Mouse (Mus musculus): ENCODE results near the gene Osbpl2. TPM values are rescaled to one million over a fixed set of nuclear protein-coding genes. Genes with fewer than 3 reads are reported as not detected.

Osbpl2 gene
- polyA plus RNA-seq, 1 experiment from 2014 or later: 34.2 TPM

GRCm38 (mm10) chr2:180133231-180133630, 14.1 kb downstream of the Osbpl2 start:
- Histone ChIP-seq H3K27ac (no peak overlapping the region), H3K9me3 (no peaks in the 10 kb centered on the region), H3K4me1 (no peaks in the 10 kb centered on the region), H3K36me3 (peaks cover 6% of the 10 kb centered on the region; the same call in 1 of the 2 replicates), H3K9ac (no peak overlapping the region), H3K4me2 (no peak overlapping the region), H3K4me3 (replicated peaks) (no peak overlapping the region), H3K27me3 (replicated peaks) (no peaks in the 10 kb centered on the region)
- 87% methylated on average over 4 of the region's 4 CpGs for whole genome bisulfite sequencing
- no peak for ATAC-seq (ENCODE audit: insufficient read depth, low FRiP score, low read depth)

GRCm38 (mm10) chr2:180133911-180134310, 14.8 kb downstream of the Osbpl2 start:
- H3K27me3 ChIP-seq (replicated peaks): no peaks in the 10 kb centered on the region
- no peaks in the 10 kb centered on the region for H3K4me1 ChIP-seq
- H3K4me3 ChIP-seq (replicated peaks): no peak overlapping the region
- WGBS: 79% methylated on average over 3 of the region's 3 CpGs
- H3K9me3 ChIP-seq: no peaks in the 10 kb centered on the region
- no peak overlapping the region for H3K9ac ChIP-seq
- no peak overlapping the region for H3K4me2 ChIP-seq
- ATAC-seq (ENCODE audit: insufficient read depth, low FRiP score, low read depth): no peak
- H3K36me3 ChIP-seq: peaks cover 13% of the 10 kb centered on the region
- H3K27ac ChIP-seq: no peak overlapping the region

- no peaks in the 10 kb centered on the region for H3K9me3 ChIP-seq
- H3K4me1 ChIP-seq: no peaks in the 10 kb centered on the region
- H3K27me3 ChIP-seq (replicated peaks): no peaks in the 10 kb centered on the region
- WGBS: 87% methylated on average over 5 of the region's 5 CpGs
- no peak overlapping the region for H3K4me2 ChIP-seq
- H3K4me3 ChIP-seq (replicated peaks): no peak overlapping the region
- H3K36me3 ChIP-seq: peaks cover 21% of the 10 kb centered on the region
- ATAC-seq (ENCODE audit: insufficient read depth, low FRiP score, low read depth): no peak
- H3K27ac ChIP-seq: no peak overlapping the region
- H3K9ac ChIP-seq: no peak overlapping the region
These were observed 16.3 kb downstream of the Osbpl2 start for GRCm38 (mm10) chr2:180135414-180135813.

GRCm38 (mm10) chr2:180146091-180146490, 27.0 kb downstream of the Osbpl2 start:
- Histone ChIP-seq H3K9ac (no peak overlapping the region), H3K4me3 (replicated peaks) (no peak overlapping the region), H3K4me1 (no peaks in the 10 kb centered on the region), H3K27me3 (replicated peaks) (no peaks in the 10 kb centered on the region), H3K27ac (no peak overlapping the region), H3K4me2 (no peak overlapping the region), H3K36me3 (peaks cover 40% of the 10 kb centered on the region), H3K9me3 (no peaks in the 10 kb centered on the region)
- 91% methylated on average over 2 of the region's 2 CpGs for WGBS
- no peak for ATAC-seq (ENCODE audit: insufficient read depth, low FRiP score, low read depth)

GRCm38 (mm10) chr2:180147379-180147778, 28.3 kb downstream of the Osbpl2 start:
- no peak overlapping the region for H3K9ac ChIP-seq
- H3K4me2 ChIP-seq: no peak overlapping the region
- no peaks in the 10 kb centered on the region for H3K4me1 ChIP-seq
- H3K27me3 ChIP-seq (replicated peaks): no peaks in the 10 kb centered on the region
- ATAC-seq (ENCODE audit: insufficient read depth, low FRiP score, low read depth): no peak
- 92% methylated on average over 6 of the region's 6 CpGs for WGBS
- H3K27ac ChIP-seq: no peak overlapping the region
- no peak overlapping the region for H3K4me3 ChIP-seq (replicated peaks)
- peaks cover 43% of the 10 kb centered on the region for H3K36me3 ChIP-seq
- H3K9me3 ChIP-seq: no peaks in the 10 kb centered on the region

- Histone ChIP-seq H3K4me3 (replicated peaks) (no peak overlapping the region), H3K4me1 (no peaks in the 10 kb centered on the region), H3K9me3 (no peaks in the 10 kb centered on the region), H3K9ac (no peak overlapping the region), H3K27me3 (replicated peaks) (no peaks in the 10 kb centered on the region), H3K4me2 (no peak overlapping the region), H3K27ac (no peak overlapping the region), H3K36me3 (peaks cover 47% of the 10 kb centered on the region)
- WGBS: 80% methylated on average over 9 of the region's 9 CpGs
- ATAC-seq (ENCODE audit: insufficient read depth, low FRiP score, low read depth): no peak
These were observed 29.4 kb downstream of the Osbpl2 start for GRCm38 (mm10) chr2:180148551-180148950.

- H3K9ac ChIP-seq: no peak overlapping the region
These were observed 35.7 kb downstream of the Osbpl2 start for GRCm38 (mm10) chr2:180154796-180155195.

GRCm38 (mm10) chr2:180158627-180159026, 39.5 kb downstream of the Osbpl2 start:
- ATAC-seq (ENCODE audit: insufficient read depth, low FRiP score, low read depth): no peak

More at GRCm38 (mm10) chr2:180154796-180155195, 35.7 kb downstream of the Osbpl2 start:
- Histone ChIP-seq H3K27me3 (replicated peaks) (no peaks in the 10 kb centered on the region), H3K9me3 (no peaks in the 10 kb centered on the region), H3K4me3 (replicated peaks) (no peak overlapping the region), H3K4me2 (no peak overlapping the region), H3K27ac (no peak overlapping the region), H3K4me1 (no peaks in the 10 kb centered on the region), H3K36me3 (peaks cover 40% of the 10 kb centered on the region)
- 0 out of 2 replicates have a peak, but pooled peaks have one; percentile 18 for ATAC-seq (ENCODE audit: insufficient read depth, low FRiP score, low read depth)
- WGBS: 76% methylated on average over 3 of the region's 3 CpGs

GRCm38 (mm10) chr2:180165855-180166254, 46.7 kb downstream of the Osbpl2 start:
- H3K9ac ChIP-seq: no peak overlapping the region
- peaks cover 3% of the 10 kb centered on the region; the same call in 1 of the 2 replicates for H3K4me1 ChIP-seq
- peaks cover 27% of the 10 kb centered on the region; the same call in 1 of the 2 replicates for H3K36me3 ChIP-seq
- no peak overlapping the region for H3K4me3 ChIP-seq (replicated peaks)
- H3K4me2 ChIP-seq: no peak overlapping the region
- H3K27ac ChIP-seq: no peak overlapping the region
- ATAC-seq (ENCODE audit: insufficient read depth, low FRiP score, low read depth): no peak
- 87% methylated on average over 2 of the region's 2 CpGs for WGBS
- H3K27me3 ChIP-seq (replicated peaks): no peaks in the 10 kb centered on the region
- no peaks in the 10 kb centered on the region for H3K9me3 ChIP-seq

More at GRCm38 (mm10) chr2:180158627-180159026, 39.5 kb downstream of the Osbpl2 start:
- H3K4me2 ChIP-seq: no peak overlapping the region
- H3K4me3 ChIP-seq (replicated peaks): no peak overlapping the region
- WGBS: 88% methylated on average over 3 of the region's 3 CpGs
- no peaks in the 10 kb centered on the region for H3K9me3 ChIP-seq
- no peaks in the 10 kb centered on the region for H3K4me1 ChIP-seq
- no peak overlapping the region for H3K27ac ChIP-seq
- H3K9ac ChIP-seq: no peak overlapping the region
- no peaks in the 10 kb centered on the region for H3K27me3 ChIP-seq (replicated peaks)
- H3K36me3 ChIP-seq: peaks cover 39% of the 10 kb centered on the region

- Histone ChIP-seq H3K9ac (no peak overlapping the region), H3K4me2 (no peak overlapping the region), H3K36me3 (peaks cover 21% of the 10 kb centered on the region; the same call in 1 of the 2 replicates), H3K4me1 (peaks cover 6% of the 10 kb centered on the region; the same call in 1 of the 2 replicates), H3K4me3 (replicated peaks) (no peak overlapping the region), H3K27ac (no peak overlapping the region), H3K9me3 (no peaks in the 10 kb centered on the region), H3K27me3 (replicated peaks) (no peaks in the 10 kb centered on the region)
- 71% methylated on average over 2 of the region's 2 CpGs for WGBS
- ATAC-seq (ENCODE audit: insufficient read depth, low FRiP score, low read depth): no peak
These were observed 47.8 kb downstream of the Osbpl2 start for GRCm38 (mm10) chr2:180166869-180167268.

GRCm38 (mm10) chr2:180170151-180170805, 51.2 kb downstream of the Osbpl2 start:
- H3K4me3 ChIP-seq (replicated peaks): peak overlapping the region; percentile 100; the same call in 1 of the 2 replicates
- 74% methylated on average over 11 of the region's 11 CpGs for WGBS
- H3K36me3 ChIP-seq: peaks cover 16% of the 10 kb centered on the region; the same call in 1 of the 2 replicates
- H3K27ac ChIP-seq: peak overlapping the region; percentile 38
- H3K9ac ChIP-seq: no peak overlapping the region
- no peaks in the 10 kb centered on the region for H3K27me3 ChIP-seq (replicated peaks)
- H3K4me2 ChIP-seq: peak overlapping the region; percentile 74
- ATAC-seq (ENCODE audit: insufficient read depth, low FRiP score, low read depth): no peak
- peaks cover 22% of the 10 kb centered on the region for H3K4me1 ChIP-seq
- no peaks in the 10 kb centered on the region for H3K9me3 ChIP-seq

GRCm38 (mm10) chr2:180170806-180171521, 51.9 kb downstream of the Osbpl2 start, which contains the start of gene Adrm1:
Gene Adrm1 (plus strand): TSS chr2:180171485.
- ATAC-seq (ENCODE audit: insufficient read depth, low FRiP score, low read depth): peak; percentile 98
- H3K27me3 ChIP-seq (replicated peaks): no peaks in the 10 kb centered on the region
- H3K9me3 ChIP-seq: no peaks in the 10 kb centered on the region
- peak within 1 kb of the TSS; percentile 100 for H3K4me3 ChIP-seq (replicated peaks)
- H3K4me1 ChIP-seq: peaks cover 22% of the 10 kb centered on the region
- WGBS: 3% methylated on average over 41 of the region's 41 CpGs
- H3K4me2 ChIP-seq: peak within 1 kb of the TSS; percentile 89
- H3K27ac ChIP-seq: peak within 1 kb of the TSS; percentile 94
- H3K9ac ChIP-seq: peak within 1 kb of the TSS; percentile 93
- peaks cover 15% of the 10 kb centered on the region; the same call in 1 of the 2 replicates for H3K36me3 ChIP-seq
